Mouse (Mus musculus): ENCODE results near the gene Arhgef10l.

The Arhgef10l gene

DNA sequence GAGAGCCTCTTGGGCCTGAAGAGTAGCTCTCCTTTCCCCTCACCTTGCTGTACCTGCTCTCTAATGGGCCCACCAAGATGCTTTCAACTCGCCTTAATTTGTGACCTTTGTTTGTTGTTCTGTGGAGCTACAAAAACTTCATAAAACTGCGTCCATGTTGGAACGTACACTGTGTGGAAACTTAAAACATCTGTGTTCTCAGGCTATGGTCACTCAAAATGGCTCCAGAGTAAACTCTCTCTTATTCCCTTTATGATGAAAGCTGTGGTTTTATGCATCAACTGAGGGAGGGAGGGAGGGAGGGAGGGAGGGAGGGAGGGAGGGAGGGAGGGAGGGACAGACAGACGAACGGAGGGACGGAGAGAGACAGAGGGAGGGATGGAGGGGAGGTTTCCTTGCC is 35.7 kb downstream of the Arhgef10l start:
- no peak for DNase-seq

- DNase-seq: no peak
These were observed 36.8 kb downstream of the Arhgef10l start for GRCm38 (mm10) chr4:140628971-140629370.

DNA sequence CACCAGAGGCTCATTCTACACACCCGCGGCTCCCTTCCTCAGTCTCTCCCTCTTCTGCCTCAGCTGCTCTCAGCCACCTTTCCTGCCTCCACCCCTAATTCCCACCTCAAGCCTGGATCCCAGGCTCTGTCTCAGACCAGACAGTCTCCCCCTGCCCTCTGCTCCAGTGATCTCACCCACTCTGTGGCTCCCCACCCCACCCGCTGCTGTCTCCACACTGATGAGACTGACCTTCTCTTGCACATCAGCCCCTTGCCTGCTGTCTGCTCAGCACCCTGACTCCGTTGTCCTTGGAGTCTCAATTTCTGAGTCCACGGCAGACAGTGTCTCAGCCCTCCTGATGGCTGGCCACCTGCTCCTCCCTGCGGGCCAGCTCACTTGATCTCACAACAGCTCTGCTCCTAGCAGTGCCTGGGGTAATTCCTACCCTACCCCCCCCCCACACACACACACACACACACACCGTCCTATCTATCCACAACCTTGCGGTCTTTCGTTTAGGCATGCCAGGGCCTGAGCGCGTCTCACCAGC is 37.3 kb downstream of the Arhgef10l start:
- DNase-seq: peak; percentile 75

- no peak for DNase-seq
These were observed 39.9 kb downstream of the Arhgef10l start for GRCm38 (mm10) chr4:140625651-140626525.

DNA sequence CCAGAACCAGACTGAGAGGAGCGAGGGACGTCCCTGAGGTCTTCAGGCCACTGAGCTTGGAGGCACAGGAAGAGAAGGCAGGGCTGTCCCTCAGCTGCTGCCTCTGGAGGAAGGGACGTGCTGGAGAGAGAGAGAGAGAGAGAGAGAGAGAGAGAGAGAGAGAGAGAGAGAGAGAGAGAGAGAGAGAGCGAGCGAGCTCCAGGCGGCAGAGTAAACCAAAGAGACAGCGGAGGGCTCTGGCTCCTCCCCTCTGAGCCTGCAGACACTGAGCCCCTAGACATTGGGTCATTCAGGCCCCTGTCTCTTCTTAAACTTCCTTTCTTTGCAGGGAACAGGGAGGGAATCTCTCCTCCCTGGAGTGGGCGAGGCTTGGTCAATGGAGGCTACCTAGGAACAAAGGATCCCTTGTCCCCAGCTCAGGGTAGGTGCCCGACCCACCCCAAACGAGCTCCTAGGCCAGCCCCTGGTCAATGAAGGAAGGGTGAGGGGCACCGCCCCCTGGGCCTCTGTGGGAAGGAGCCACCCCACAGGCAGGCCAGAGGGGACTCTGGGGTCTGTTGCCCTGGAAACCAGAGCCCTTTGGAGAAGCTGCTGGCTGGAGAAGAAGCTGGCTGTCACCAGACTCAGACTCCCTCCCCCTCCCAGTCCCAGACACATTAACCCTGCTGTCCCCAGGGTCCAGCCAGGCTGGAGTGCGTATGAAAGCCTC is 41.2 kb downstream of the Arhgef10l start:
- no peak for DNase-seq

GRCm38 (mm10) chr4:140624087-140624467 is 41.7 kb downstream of the Arhgef10l start:
- no peak for DNase-seq

GRCm38 (mm10) chr4:140622819-140623218 is 43.0 kb downstream of the Arhgef10l start:
- DNase-seq: no peak

DNA sequence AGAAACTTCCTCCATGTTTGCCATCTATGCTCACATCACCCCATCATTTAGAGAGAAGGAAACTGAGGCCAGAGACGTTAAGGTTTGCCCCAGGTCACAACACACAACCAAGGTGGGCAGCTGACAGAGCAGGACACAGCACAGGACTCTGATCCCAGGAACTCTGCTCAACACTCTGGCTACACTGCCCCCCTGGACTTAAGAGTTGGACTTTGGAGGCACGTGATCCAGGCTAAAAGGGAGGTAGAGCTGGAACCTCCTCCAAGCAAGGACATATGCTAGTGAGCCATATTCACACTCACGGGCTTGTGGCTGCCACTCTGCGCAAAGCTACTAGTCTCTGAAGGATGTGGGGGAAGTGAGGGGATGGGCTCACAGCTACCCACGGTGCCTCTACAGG is 45.3 kb downstream of the Arhgef10l start:
- DNase-seq: no peak

DNA sequence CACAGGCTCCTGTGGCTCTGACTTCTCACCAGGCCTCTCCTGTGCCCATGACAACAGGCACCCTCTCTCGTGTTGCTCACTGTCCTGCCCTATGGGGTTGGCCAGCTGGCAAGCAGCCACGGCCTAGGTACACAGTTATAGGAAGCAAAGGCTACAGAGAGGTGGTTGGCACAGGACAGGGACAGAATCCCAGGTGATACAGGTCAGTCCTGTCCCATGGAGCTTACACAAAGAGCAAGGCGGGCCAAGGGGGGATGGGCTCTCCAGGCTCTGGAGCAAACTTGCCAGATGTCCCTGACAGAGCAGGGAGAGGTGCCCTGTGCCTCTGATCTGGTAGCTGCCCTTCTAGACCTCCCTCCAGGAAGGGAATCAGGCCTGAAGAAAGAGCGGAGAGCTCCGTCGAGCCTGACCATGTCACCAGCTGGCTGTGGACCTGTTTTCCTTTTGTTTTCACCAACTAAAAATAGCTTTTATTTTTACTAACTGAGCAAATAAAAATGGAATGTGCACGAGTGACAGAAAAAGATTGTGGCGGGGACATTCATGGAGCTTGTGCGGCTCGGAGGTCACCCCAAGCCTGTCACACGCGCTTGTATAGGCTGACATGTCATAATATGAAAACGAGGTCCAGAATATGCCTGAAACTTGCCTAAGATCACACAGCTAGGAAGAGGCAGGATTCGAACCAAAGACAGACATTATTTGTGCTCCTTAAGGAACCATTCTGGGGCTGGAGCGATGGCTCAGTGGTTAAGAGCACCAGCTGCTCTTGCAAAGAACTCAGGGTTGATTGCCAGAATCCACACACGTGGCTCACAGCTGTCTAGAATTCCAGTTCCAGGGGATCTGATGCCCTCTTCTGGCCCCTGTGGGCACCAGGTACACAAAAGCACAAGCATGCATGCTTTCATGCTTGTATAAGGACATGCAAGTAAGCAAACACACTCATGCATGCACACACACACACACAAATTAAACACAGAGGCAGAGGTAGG is 48.1 kb downstream of the Arhgef10l start:
- peak; percentile 51 for DNase-seq

- no peak for DNase-seq
These were observed 48.9 kb downstream of the Arhgef10l start for GRCm38 (mm10) chr4:140616894-140617293.

- no peak for DNase-seq
These were observed 49.6 kb downstream of the Arhgef10l start for GRCm38 (mm10) chr4:140616196-140616595.

GRCm38 (mm10) chr4:140615771-140616170 is 50.0 kb downstream of the Arhgef10l start:
- DNase-seq: no peak

DNA sequence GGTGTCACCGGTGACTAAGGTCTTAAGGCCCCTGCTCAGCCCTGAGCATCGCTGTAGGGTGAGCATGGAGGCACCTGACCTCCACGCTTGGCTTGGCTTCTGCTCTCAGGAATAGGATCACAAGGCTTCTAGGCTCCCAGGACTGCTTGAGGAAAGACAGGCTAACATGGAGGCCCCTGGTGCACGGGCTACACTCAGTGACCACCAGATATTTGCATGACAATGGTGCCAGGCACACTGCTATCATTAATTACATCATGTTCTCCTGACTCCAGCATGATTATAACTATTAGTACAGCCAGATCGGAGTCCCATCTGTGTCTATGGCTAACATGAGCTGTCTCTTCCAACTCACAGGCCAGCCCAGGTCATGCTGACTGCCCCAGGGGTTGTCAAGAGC is 51.3 kb downstream of the Arhgef10l start:
- DNase-seq: no peak

DNA sequence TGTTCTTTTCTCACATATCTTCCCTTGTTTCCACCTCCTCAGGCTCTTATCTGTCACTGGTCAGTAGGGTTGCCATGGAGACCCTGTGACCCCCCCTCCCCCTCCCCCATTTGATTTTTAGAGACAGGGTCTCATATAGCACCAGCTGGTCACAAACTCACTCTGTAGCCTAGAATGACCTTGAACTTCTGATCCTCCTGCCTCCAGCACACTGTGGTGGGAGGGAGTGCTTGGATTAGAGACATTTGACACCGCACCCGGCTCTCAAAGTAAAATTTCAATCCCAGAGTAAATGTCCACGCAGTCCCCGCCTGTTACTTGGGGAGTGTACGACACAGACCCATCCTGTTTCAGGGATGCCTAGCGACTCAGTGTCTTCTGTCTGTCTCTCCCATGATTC is 51.7 kb downstream of the Arhgef10l start:
- DNase-seq: no peak

DNA sequence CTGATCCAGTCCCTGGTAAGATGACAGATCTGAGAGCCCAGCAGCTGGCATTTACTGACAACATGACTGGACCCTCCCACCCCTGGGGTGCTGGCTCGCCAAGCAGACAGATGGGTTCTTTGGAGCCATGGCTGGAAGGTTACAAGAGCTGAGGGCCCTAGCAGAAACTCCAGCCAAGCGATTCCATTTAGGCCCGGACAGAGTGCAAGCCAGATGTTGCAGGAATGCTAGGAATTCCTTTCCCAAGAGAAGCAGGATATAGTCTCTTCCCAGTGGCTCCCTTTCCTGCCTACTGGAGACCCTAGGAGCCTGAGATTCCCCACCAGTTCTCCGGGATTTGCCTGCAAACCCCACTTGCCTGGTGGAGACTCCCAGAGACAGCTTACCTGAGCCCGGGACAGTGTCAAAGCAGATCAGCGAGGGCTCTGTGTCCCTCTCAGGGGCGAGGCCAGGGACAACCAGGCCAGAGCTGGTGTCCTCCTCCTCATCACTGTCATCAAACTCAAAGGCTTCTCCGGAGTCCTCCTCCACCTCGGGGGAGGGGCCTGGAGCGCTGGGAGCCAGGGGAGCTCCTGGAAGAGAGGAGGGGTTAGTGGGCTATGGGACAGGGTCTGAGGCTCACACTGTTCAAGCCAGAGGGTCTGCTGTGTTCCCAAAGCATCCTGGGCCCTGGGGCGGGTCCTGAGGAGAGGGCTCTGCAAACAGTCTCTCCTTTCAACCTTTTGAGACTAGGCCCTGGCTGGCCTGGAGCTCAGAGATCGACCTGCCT is 54.8 kb downstream of the Arhgef10l start:
- DNase-seq: no peak

DNA sequence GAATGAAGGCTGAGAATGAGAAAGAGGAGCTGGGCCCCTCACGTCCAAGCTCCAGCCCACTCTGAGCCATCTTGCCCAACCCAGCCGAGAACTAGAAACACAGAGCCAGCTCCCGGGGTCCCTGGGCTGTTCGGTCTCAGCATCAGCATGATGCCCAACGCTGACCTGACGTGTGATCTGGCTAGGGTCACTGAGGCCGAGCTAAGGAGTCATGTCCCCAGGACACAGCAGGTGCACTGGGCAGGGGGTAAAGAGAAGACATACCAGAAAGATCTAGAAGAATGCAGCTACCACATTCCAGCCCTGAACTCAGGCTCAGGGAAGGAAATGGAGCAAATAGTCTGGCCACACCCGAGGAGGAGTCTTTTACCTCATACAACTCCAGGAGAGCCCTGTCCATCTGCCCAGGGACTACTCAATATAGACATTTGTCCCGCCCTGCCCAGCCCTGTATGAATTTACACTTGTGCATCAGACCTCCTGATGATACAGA is 57.5 kb downstream of the Arhgef10l start:
- no peak for DNase-seq

GRCm38 (mm10) chr4:140606779-140607178 is 59.0 kb downstream of the Arhgef10l start:
- no peak for DNase-seq

DNA sequence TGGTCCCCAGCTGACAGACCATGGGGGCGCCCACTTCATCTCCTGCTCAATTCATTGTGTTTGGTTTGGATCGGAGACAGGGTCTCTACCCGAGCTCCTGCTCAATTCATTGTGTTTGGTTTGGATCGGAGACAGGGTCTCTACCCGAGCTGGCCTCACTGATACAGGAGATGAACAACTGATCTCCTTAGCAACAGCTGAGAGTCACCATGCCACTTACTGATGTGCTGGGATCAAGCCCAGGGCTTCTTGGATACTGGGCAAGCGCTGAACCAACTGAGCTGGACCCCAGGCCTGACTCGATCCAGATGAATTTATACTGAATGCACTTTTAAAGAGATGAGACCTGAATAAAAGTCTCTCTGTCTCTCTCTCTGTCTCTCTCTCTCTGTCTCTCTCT is 59.6 kb downstream of the Arhgef10l start:
- DNase-seq: no peak

DNA sequence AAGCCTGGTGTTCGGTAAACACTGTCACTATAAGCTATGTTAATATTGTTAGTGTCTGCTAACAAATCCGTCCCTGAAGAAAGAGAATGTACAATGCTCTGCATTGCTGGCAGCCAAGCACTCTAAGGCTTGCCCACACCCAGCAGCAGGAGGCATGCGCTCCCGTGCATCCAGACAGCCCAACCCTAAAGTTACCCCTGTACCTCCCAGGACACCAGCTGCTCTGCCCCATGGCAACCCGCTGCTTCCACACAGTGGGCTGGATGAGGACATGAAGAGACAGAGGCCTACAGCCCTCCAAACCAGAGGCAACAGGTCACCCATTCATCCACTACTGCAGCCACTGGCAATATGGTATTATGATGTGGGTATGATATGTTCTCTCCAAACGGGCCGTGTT is 60.0 kb downstream of the Arhgef10l start:
- DNase-seq: no peak

DNA sequence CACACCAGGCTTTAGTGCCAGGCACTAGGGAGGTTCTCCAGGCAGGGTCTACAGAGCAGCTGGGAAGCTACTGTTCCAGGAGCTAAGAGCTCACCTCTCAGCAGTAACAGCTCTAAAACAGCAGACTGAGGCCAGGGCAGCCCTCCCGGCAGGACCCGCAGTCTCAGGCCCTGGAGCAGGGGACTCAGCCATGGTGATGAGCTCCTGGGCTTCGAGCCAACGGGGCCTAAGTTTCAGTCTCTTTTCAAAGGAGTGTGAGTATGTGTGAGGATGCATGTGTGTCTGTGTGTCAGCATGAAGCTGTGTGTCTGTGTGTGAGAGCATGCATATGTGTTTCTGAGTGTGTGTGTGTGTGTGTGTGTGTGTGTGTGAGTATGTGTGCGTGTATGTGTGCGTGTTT is 60.6 kb downstream of the Arhgef10l start:
- DNase-seq: no peak

DNA sequence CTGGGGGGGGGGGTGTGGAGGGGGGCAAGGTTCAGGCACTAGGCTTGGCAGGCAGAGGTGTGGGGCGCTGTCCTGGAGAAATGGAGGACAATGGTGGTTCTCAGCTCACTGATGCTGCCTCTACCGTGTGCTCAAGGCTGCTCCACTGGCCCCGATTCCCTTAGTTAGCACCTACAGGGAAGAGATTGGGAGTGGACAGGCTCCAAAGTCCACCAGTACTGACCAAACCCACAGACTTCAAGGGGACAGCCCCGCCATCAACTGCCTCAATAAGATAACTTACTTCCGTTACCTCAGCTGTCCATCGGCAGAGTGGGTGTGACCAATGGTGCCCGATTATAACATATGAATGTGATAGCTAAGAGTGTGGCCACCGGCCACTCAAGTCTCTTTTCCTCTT is 61.3 kb downstream of the Arhgef10l start:
- DNase-seq: no peak

GRCm38 (mm10) chr4:140602022-140602421 is 63.8 kb downstream of the Arhgef10l start:
- DNase-seq: no peak

Measured in cerebellum, adult 8-10 months (tissue).